Mouse (Mus musculus) MEL (cell line): Measurements from ENCODE around the gene Tsc22d4.

Experiments used
- POLR2A ChIP-seq, 2 experiments: IDR thresholded peaks; 2 replicates each; pipeline ENCODE4 v1.6.1; 2011 to 2012; ENCODE audit warnings: low read length in 2 of 2, mild to moderate bottlenecking in 2 of 2, control low read depth in 1 of 2, improper control_type of control experiment in 1 of 2, low read depth in 1 of 2, moderate library complexity in 1 of 2; ENCODE audit not compliant: control insufficient read depth in 1 of 2, insufficient read depth in 1 of 2, poor library complexity in 1 of 2
- ZMIZ1 ChIP-seq: IDR thresholded peaks from 2 replicates; pipeline ENCODE4 v1.6.1; 2012; ENCODE audit warnings: low read depth, mild to moderate bottlenecking, inconsistent platforms, low read length, improper control_type of control experiment, moderate library complexity
- ZNF384 ChIP-seq: IDR thresholded peaks from 2 replicates; pipeline ENCODE4 v1.6.1; 2012; ENCODE audit warnings: low read depth, mild to moderate bottlenecking, inconsistent platforms, low read length, improper control_type of control experiment

DNA sequence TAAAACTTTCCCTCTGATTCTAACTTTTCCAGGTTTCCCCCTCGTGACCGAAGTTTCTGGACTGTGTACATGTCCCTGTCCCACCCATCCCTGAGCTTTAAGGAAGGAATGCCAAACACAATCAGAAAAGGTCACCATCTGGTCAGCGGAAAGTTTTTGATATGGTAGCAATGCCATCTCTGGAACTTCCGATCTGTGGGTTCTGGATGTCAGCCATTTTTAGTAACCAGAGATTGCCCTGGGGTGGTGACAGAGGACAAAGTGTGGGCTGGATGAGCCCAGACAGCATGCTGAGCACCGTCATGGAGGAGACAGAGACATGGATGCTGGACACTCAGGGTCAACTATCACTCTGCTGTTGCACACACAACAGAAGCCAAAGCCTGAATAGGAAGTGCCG is 26.4 kb upstream of the Tsc22d4 start:
- TF ChIP-seq ZNF384 (no peak), POLR2A (IDR thresholded peaks at IDR 0.05; ENCODE audit: control insufficient read depth in 1 of 2, insufficient read depth in 1 of 2, low read depth in 1 of 2, low read length in 2 of 2, poor library complexity in 1 of 2) (no peak; a peak in 1 of 4 replicates), ZMIZ1 (no peak)
